Mouse (Mus musculus): ENCODE results near the gene Gpr139. TPM values are rescaled to one million over a fixed set of nuclear protein-coding genes. Genes with fewer than 3 reads are reported as not detected.

Gene Gpr139
- not detected for total RNA-seq (2021)
- long read RNA-seq, experiment 1, result 0 reads
- long read RNA-seq, experiment 2, result 0 reads

- DNase-seq, result no peak
Observed at GRCm38 (mm10) chr7:119184341-119185143, at the start of gene Gpr139. Gene Gpr139, minus strand, starts transcription at chr7:119184603.

DNA sequence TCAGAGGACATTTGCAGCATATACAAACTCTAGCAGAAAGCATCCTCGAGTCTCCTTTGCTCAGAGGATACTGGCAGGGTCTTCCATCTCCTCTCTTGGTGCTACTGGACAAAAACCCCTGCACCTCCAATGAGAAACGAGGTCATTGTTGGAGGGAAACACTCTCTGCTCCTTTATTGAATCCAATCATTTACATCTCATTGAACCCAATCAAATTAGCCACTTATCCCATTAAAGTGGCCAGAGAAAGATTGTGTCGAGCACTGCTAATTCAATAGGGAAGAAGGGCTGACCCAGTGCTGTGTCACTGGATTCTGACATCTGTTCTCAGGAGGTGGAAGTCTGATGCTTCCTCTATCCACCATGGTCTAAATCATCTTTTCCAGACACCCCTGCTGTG is 46.6 kb upstream of the Gpr139 start:
- DNase-seq, result no peak

DNA sequence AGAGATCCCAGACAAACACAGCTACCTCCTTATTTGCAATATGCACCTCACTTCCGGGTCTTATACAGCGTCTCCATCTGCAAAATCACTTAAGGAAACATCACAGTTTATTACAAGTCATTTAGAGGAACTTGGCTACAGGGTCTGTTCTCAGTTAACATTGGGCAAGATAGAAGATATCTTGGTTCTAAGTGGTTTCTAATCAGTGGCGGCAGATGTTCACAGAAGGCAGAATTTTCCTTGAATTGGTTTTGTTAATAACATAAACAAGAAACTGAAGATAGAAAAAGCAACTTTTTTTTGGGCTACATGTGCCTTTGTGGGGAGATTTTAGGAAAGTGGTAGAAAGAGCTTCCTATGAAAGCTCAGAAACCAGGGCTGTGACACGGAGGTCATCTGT is 38.3 kb upstream of the Gpr139 start:
- DNase-seq, result no peak

DNA sequence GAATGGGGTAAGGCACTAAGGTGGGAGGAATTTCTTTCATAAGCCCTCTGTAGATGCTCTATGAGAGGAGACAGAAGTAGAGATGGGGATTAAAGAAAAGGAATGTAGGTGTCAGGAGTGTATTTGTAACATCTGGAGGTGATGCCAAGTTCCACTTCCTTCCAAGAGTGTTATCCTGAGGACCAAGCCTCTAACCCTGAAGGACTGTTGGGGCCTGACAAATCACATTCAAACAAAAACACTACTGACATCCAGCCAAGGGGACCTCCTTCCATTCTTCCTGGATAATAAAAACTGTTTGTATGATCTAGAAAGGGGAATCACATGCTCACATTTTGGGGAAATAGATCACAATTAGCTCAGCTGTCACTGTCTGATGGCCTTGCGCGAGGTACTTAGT is 34.7 kb upstream of the Gpr139 start:
- DNase-seq, result no peak

GRCm38 (mm10) chr7:119207251-119207650 is 22.8 kb upstream of the Gpr139 start:
- DNase-seq, result no peak

GRCm38 (mm10) chr7:119186374-119186773 is 2.0 kb upstream of the Gpr139 start:
- DNase-seq, result no peak

- DNase-seq, result no peak
Observed at GRCm38 (mm10) chr7:119185181-119185940, 958 bp upstream of the Gpr139 start.

DNA sequence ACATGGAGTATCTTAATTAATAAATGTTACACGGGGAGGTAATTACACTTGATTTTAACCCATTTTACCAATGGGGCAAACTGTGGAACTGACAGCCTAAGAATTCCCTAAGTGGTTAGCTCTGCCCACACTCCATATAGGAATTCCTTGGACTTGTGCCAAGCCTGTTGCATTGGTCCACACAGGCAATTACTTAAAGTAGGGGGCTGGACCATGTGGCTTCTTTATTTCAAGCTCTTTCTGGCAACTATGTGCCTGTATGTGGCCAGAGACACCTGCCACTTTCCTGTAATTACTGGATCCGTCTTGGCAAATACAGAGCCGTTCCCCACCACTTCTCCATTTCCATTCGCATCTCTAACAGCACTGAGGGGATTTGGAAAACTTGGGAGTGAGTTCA is 3.4 kb downstream of the Gpr139 start:
- DNase-seq, result no peak

- no peak for DNase-seq
Observed at GRCm38 (mm10) chr7:119160015-119160414, 24.4 kb downstream of the Gpr139 start.

- DNase-seq, result no peak
Observed at GRCm38 (mm10) chr7:119111771-119112170, 72.6 kb downstream of the Gpr139 start.

- no peak for DNase-seq
Observed at GRCm38 (mm10) chr7:119105878-119106277, 78.5 kb downstream of the Gpr139 start.

DNA sequence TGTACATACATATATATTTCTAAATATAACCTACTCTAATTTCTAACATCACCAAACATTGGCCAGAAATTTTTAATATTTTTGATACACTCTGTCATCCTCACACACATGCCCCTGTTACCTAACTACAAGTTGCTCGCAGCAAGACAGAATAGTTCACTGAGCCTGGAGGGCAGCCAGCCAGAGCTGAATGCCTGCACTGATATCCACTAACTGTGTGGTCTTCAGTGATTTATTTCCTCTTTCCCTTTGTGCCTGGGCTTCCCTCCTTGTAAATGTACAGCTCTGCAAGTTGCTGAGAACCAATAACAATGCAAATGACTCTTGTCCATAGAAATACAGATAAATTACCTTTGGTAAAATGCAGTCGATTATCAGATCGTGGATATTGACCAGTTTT is 87.8 kb downstream of the Gpr139 start:
- no peak for DNase-seq

Other genes starting within 250 kb of the Gpr139 start
- gene Gprc5b, start 189.4 kb downstream of the Gpr139 start, total RNA-seq (2021), result 10 to 100 TPM; 12.3 to 16.7 TPM

Data from gastrocnemius, postnatal 25 days (tissue).